Mouse (Mus musculus): ENCODE results near the gene Cblb. TPM values are rescaled to one million over a fixed set of nuclear protein-coding genes. Genes with fewer than 3 reads are reported as not detected.

Cblb gene
- polyA plus RNA-seq, 1 experiment from 2014 or later, result 15.5 TPM

- Histone ChIP-seq H3K4me2 (replicated peaks) (no peak overlapping the region), H3K4me1 (no peaks in the 10 kb centered on the region), H3K9me3 (replicated peaks) (no peaks in the 10 kb centered on the region), H3K27ac (replicated peaks) (no peak overlapping the region), H3K9ac (no peak overlapping the region), H3K27me3 (no peaks in the 10 kb centered on the region), H3K36me3 (no peaks in the 10 kb centered on the region), H3K4me3 (replicated peaks) (no peak overlapping the region)
- WGBS, result 77% methylated on average over 2 of the region's 2 CpGs
- ATAC-seq (ENCODE audit: insufficient number of reproducible peaks, low FRiP score, low TSS enrichment, low read depth), result no peak
These were observed 17.2 kb upstream of the Cblb start for GRCm38 (mm10) chr16:52013812-52014211.

GRCm38 (mm10) chr16:52023417-52023816 lies 7.6 kb upstream of the Cblb start:
- H3K4me3 ChIP-seq (replicated peaks), result no peak overlapping the region
- no peaks in the 10 kb centered on the region for H3K27me3 ChIP-seq
- H3K9ac ChIP-seq, result no peak overlapping the region
- no peak for ATAC-seq (ENCODE audit: insufficient number of reproducible peaks, low FRiP score, low TSS enrichment, low read depth)
- H3K27ac ChIP-seq (replicated peaks), result no peak overlapping the region
- H3K4me2 ChIP-seq (replicated peaks), result no peak overlapping the region
- H3K9me3 ChIP-seq (replicated peaks), result no peaks in the 10 kb centered on the region
- no peaks in the 10 kb centered on the region for H3K4me1 ChIP-seq
- 77% methylated on average over 5 of the region's 5 CpGs for WGBS
- no peaks in the 10 kb centered on the region for H3K36me3 ChIP-seq

GRCm38 (mm10) chr16:52027326-52027725 lies 3.7 kb upstream of the Cblb start:
- H3K4me3 ChIP-seq (replicated peaks), result no peak overlapping the region
- no peaks in the 10 kb centered on the region for H3K36me3 ChIP-seq
- H3K4me1 ChIP-seq, result peaks cover 9% of the 10 kb centered on the region; the same call in 1 of the 2 replicates
- 89% methylated on average over 4 of the region's 4 CpGs for WGBS
- no peak overlapping the region for H3K27ac ChIP-seq (replicated peaks)
- H3K9me3 ChIP-seq (replicated peaks), result no peaks in the 10 kb centered on the region
- no peaks in the 10 kb centered on the region for H3K27me3 ChIP-seq
- no peak overlapping the region for H3K9ac ChIP-seq
- ATAC-seq (ENCODE audit: insufficient number of reproducible peaks, low FRiP score, low TSS enrichment, low read depth), result no peak
- no peak overlapping the region for H3K4me2 ChIP-seq (replicated peaks)

- H3K4me2 ChIP-seq (replicated peaks), result no peak overlapping the region
- ATAC-seq (ENCODE audit: insufficient number of reproducible peaks, low FRiP score, low TSS enrichment, low read depth), result no peak
- H3K4me3 ChIP-seq (replicated peaks), result no peak overlapping the region
- H3K27ac ChIP-seq (replicated peaks), result no peak overlapping the region
- WGBS, result 89% methylated on average over 3 of the region's 3 CpGs
- H3K9me3 ChIP-seq (replicated peaks), result no peaks in the 10 kb centered on the region
- peaks cover 14% of the 10 kb centered on the region for H3K4me1 ChIP-seq
- H3K27me3 ChIP-seq, result no peaks in the 10 kb centered on the region
- no peaks in the 10 kb centered on the region for H3K36me3 ChIP-seq
- H3K9ac ChIP-seq, result no peak overlapping the region
These were observed 2.0 kb upstream of the Cblb start for GRCm38 (mm10) chr16:52029001-52029400.

GRCm38 (mm10) chr16:52031712-52032251 lies 757 bp downstream of the Cblb start:
- Histone ChIP-seq H3K9me3 (replicated peaks) (no peaks in the 10 kb centered on the region), H3K27me3 (no peaks in the 10 kb centered on the region), H3K4me3 (replicated peaks) (peak overlapping the region; percentile 91), H3K4me1 (peaks cover 23% of the 10 kb centered on the region), H3K27ac (replicated peaks) (peak overlapping the region; percentile 98), H3K4me2 (replicated peaks) (peak overlapping the region; percentile 50), H3K36me3 (peaks cover 5% of the 10 kb centered on the region), H3K9ac (peak overlapping the region; percentile 79)
- under 1% methylated on average over 37 of the region's 37 CpGs for WGBS
- peak; percentile 82 for ATAC-seq (ENCODE audit: insufficient number of reproducible peaks, low FRiP score, low TSS enrichment, low read depth)

- Histone ChIP-seq H3K4me1 (peaks cover 23% of the 10 kb centered on the region), H3K4me3 (replicated peaks) (peak overlapping the region; percentile 91), H3K9ac (peak overlapping the region; percentile 79), H3K36me3 (peaks cover 5% of the 10 kb centered on the region), H3K27me3 (no peaks in the 10 kb centered on the region), H3K9me3 (replicated peaks) (no peaks in the 10 kb centered on the region), H3K27ac (replicated peaks) (peak overlapping the region; percentile 98), H3K4me2 (replicated peaks) (peak overlapping the region; percentile 50)
- 11% methylated on average over 29 of the region's 29 CpGs for WGBS
- no peak for ATAC-seq (ENCODE audit: insufficient number of reproducible peaks, low FRiP score, low TSS enrichment, low read depth)
These were observed 1.6 kb downstream of the Cblb start for GRCm38 (mm10) chr16:52032376-52033330.

- 81% methylated on average over 4 of the region's 4 CpGs for WGBS
- H3K27me3 ChIP-seq, result no peaks in the 10 kb centered on the region
These were observed 2.6 kb downstream of the Cblb start for GRCm38 (mm10) chr16:52033381-52034315.

GRCm38 (mm10) chr16:52034356-52034755 lies 3.3 kb downstream of the Cblb start:
- Histone ChIP-seq H3K9me3 (replicated peaks) (no peaks in the 10 kb centered on the region), H3K4me1 (peaks cover 23% of the 10 kb centered on the region), H3K27me3 (no peaks in the 10 kb centered on the region), H3K9ac (no peak overlapping the region), H3K4me2 (replicated peaks) (no peak overlapping the region), H3K36me3 (peaks cover 8% of the 10 kb centered on the region), H3K4me3 (replicated peaks) (no peak overlapping the region), H3K27ac (replicated peaks) (no peak overlapping the region)
- no peak for ATAC-seq (ENCODE audit: insufficient number of reproducible peaks, low FRiP score, low TSS enrichment, low read depth)
- 84% methylated on average over 5 of the region's 5 CpGs for WGBS

More at GRCm38 (mm10) chr16:52033381-52034315, 2.6 kb downstream of the Cblb start:
- Histone ChIP-seq H3K4me3 (replicated peaks) (peak overlapping the region; percentile 91), H3K4me1 (peaks cover 23% of the 10 kb centered on the region), H3K36me3 (peaks cover 5% of the 10 kb centered on the region), H3K9me3 (replicated peaks) (no peaks in the 10 kb centered on the region), H3K27ac (replicated peaks) (no peak overlapping the region), H3K4me2 (replicated peaks) (peak overlapping the region; percentile 50), H3K9ac (no peak overlapping the region)
- ATAC-seq (ENCODE audit: insufficient number of reproducible peaks, low FRiP score, low TSS enrichment, low read depth), result no peak

- Histone ChIP-seq H3K27ac (replicated peaks) (no peak overlapping the region), H3K36me3 (peaks cover 8% of the 10 kb centered on the region), H3K4me1 (peaks cover 18% of the 10 kb centered on the region; the same call in 1 of the 2 replicates), H3K4me2 (replicated peaks) (no peak overlapping the region), H3K4me3 (replicated peaks) (no peak overlapping the region), H3K27me3 (no peaks in the 10 kb centered on the region), H3K9me3 (replicated peaks) (no peaks in the 10 kb centered on the region), H3K9ac (no peak overlapping the region)
- WGBS, result 74% methylated on average over 3 of the region's 3 CpGs
- ATAC-seq (ENCODE audit: insufficient number of reproducible peaks, low FRiP score, low TSS enrichment, low read depth), result no peak
These were observed 5.3 kb downstream of the Cblb start for GRCm38 (mm10) chr16:52036295-52036694.

GRCm38 (mm10) chr16:52038283-52038682 lies 7.3 kb downstream of the Cblb start:
- H3K27me3 ChIP-seq, result no peaks in the 10 kb centered on the region
- H3K27ac ChIP-seq (replicated peaks), result no peak overlapping the region
- 85% methylated on average over 4 of the region's 4 CpGs for WGBS
- peaks cover 15% of the 10 kb centered on the region; the same call in 1 of the 2 replicates for H3K4me1 ChIP-seq
- H3K4me3 ChIP-seq (replicated peaks), result no peak overlapping the region
- peaks cover 8% of the 10 kb centered on the region for H3K36me3 ChIP-seq
- ATAC-seq (ENCODE audit: insufficient number of reproducible peaks, low FRiP score, low TSS enrichment, low read depth), result no peak
- no peak overlapping the region for H3K9ac ChIP-seq
- H3K4me2 ChIP-seq (replicated peaks), result no peak overlapping the region
- no peaks in the 10 kb centered on the region for H3K9me3 ChIP-seq (replicated peaks)

- Histone ChIP-seq H3K36me3 (peaks cover 8% of the 10 kb centered on the region), H3K27ac (replicated peaks) (no peak overlapping the region), H3K9ac (no peak overlapping the region), H3K4me3 (replicated peaks) (no peak overlapping the region), H3K27me3 (no peaks in the 10 kb centered on the region), H3K9me3 (replicated peaks) (no peaks in the 10 kb centered on the region), H3K4me2 (replicated peaks) (no peak overlapping the region), H3K4me1 (peaks cover 14% of the 10 kb centered on the region; the same call in 1 of the 2 replicates)
- WGBS, result 72% methylated on average over 2 of the region's 2 CpGs
- no peak for ATAC-seq (ENCODE audit: insufficient number of reproducible peaks, low FRiP score, low TSS enrichment, low read depth)
These were observed 7.8 kb downstream of the Cblb start for GRCm38 (mm10) chr16:52038821-52039220.
